Mouse (Mus musculus) bone marrow, adult 2 months (tissue): ENCODE data around the gene Ifit3b. TPM values are rescaled to one million over a fixed set of nuclear protein-coding genes. Genes with fewer than 3 reads are reported as not detected.

Experiments used
- H3K27ac ChIP-seq: fragments of 200-500 bp; 2 replicates; pipeline ENCODE4 v1.5.1; 2012; ENCODE audit warnings: low read depth, mild to moderate bottlenecking, control low read depth, inconsistent platforms, low read length; ENCODE audit not compliant: control insufficient read depth, poor library complexity, insufficient read depth
- H3K4me1 ChIP-seq: fragments of 200-500 bp; 2 replicates; pipeline ENCODE4 v1.6.1; 2011; ENCODE audit warnings: low read length; ENCODE audit not compliant: control insufficient read depth, insufficient read depth
- H3K4me3 ChIP-seq: fragments of 200-500 bp; replicated peaks from 2 replicates; pipeline ENCODE3; 2011; ENCODE audit warnings: mild to moderate bottlenecking, low read depth, low read length, control low read depth; ENCODE audit not compliant: control insufficient read depth
- CTCF ChIP-seq: fragments of 200-500 bp; IDR thresholded peaks from 2 replicates; pipeline ENCODE4 v1.5.1; 2011; ENCODE audit warnings: low read length, control low read depth; ENCODE audit not compliant: control insufficient read depth, insufficient read depth
- POLR2A ChIP-seq: fragments of 200-500 bp; IDR thresholded peaks from 2 replicates; pipeline ENCODE4 v1.6.1; 2011; ENCODE audit warnings: low read depth, mild to moderate bottlenecking, control low read depth, low read length, borderline replicate concordance; ENCODE audit not compliant: control insufficient read depth
- WGBS: fragments of 180-500 bp; shearing (Covaris S2); methylation state at CpG from one replicate; pipeline ENCODE4 v1.1.7; 2018; 5-methylcytosine and 5-hydroxymethylcytosine counted together
- polyA plus RNA-seq: library from polyadenylated mRNA; stranded (reverse); fragments of >200 nt; gene quantifications from 2 replicates; pipeline ENCODE4 v1.2.4, GENCODE M21; 2011; ENCODE audit warnings: low replicate concordance; ENCODE audit not compliant: missing spikeins, insufficient read depth, insufficient read length

Gene Ifit3b
- polyA plus RNA-seq, 1 experiment, result 4.4 TPM

DNA sequence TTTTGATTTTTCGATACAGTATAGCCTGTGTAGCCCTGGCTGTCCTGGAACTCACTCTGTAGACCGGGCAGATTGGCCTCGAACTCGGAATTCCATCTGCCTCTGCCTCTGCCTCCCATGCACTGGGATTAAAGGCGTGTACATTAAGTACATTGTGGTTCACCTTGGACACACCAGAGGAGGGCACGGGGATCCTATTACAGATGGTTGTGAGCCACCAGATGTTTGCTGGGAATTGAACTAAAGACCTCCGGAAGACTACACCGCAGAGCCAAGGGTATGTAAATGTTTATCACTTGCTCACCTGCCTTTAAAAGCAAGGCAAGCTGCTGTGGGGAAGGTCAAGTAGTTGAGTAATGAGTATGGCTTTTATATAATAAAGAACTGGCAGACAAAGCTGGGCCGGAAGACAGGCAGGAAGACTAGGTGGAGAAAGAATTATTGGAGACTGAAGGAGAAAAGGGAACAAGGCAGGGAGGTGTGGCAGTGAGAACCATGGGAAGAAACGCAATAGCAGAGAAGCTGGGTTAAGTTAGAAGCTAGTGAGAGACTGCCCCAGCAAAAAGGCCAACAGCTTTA is 47.5 kb downstream of the Ifit3b start:
- Histone ChIP-seq H3K4me3 (no peak overlapping the region), H3K4me1 (peaks cover 1% of the 10 kb centered on the region), H3K27ac (no peak overlapping the region)
- TF ChIP-seq POLR2A, result no peak
- TF ChIP-seq CTCF, result no peak
- 83% methylated on average over 10 of the region's 10 CpGs for WGBS

DNA sequence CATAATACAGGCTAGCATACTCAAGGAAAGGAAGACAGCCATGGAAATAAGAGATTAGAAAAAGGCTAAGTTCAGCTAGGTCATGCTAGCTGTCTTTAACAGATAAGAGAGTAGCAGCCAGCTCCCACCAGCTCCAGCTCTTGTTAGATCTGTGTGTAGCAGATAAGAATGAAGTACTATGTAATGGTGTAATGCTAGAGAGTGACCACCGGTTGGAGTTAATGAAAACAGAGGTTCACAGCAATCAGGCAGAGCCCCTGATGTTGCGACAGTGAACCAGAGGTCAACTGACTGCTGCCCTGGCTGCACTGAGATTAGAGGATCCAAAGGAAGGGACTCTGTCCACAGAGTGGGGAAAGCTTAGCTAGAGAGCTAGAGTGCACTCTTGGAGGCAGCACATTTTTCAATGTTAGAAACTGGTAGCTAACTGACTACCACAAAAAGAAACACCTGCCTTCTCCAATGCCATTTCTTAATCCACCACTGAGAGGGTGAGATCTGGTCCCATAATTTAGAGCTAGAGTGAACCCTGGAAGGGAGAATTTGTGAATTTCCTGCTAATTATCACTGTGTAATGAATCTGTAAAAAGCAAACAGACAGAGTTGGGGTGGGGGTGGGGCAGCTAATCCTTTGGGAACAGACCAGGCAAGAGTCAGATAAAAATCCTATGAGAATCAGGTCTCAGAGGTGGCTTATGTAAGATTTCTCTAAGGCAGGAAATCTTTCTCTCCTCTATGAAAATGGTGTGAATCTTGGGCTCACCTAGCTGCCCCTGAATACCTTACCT is 48.9 kb downstream of the Ifit3b start:
- 0 out of 2 replicates have a peak, but pooled peaks have one; percentile 5 for TF ChIP-seq CTCF
- TF ChIP-seq POLR2A, result no peak
- peak overlapping the region; percentile 87 for H3K27ac ChIP-seq
- 20% methylated on average over 2 of the region's 2 CpGs for WGBS
- no peak overlapping the region for H3K4me3 ChIP-seq
- H3K4me1 ChIP-seq, result peaks cover 1% of the 10 kb centered on the region

DNA sequence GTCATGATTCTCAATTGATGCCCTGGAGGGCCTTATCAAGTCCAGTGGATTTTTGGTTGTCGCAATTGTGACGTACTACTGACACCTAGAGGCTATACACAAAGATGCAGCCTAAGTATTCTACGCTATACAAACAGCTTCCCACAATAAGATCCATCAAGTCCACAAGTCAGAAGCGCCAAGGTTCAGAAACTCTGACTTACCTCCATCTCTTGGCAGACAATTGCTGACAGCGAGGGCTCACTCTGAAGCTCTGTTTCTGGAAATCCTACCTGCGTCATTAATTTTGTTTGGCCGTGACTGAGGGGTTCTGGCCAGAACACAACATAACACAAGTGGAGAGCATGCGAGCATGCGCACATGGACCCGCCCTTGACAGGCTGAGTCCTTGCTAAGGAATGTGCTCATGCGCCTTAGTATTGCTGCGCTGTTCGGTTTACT is 54.3 kb downstream of the Ifit3b start:
- no peaks in the 10 kb centered on the region; the same call in 1 of the 2 replicates for H3K4me1 ChIP-seq
- no peak overlapping the region for H3K27ac ChIP-seq
- 11% methylated on average over 13 of the region's 13 CpGs for WGBS
- H3K4me3 ChIP-seq, result no peak overlapping the region
- TF ChIP-seq POLR2A, result no peak
- TF ChIP-seq CTCF, result peak; percentile 33; the same call in 1 of the 2 replicates

DNA sequence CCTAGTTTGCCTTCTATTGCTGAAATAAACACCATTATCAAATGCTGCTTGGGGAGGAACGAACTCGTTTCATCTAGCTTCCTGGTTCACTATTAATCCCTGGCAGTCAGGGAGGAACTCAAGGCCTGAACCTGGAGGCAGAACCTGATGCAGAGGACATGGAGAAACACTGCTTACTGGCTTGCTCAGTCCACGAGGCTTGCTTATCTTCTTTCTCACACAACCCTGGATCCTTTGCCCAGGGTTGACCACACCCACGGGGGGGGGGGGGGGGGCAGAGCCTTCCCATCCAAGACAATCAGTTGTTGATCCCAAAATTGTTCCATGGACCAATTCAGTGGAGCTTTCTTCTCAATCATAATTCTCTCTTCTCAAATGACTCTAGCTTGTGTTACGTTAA is 55.0 kb downstream of the Ifit3b start:
- no peak overlapping the region for H3K27ac ChIP-seq
- 26% methylated on average over 5 of the region's 5 CpGs for WGBS
- no peak overlapping the region for H3K4me3 ChIP-seq
- TF ChIP-seq CTCF, result no peak
- TF ChIP-seq POLR2A, result no peak
- no peaks in the 10 kb centered on the region; the same call in 1 of the 2 replicates for H3K4me1 ChIP-seq

Other genes starting within 250 kb of the Ifit3b start
- gene Ch25h, start 132.8 kb upstream of the Ifit3b start, polyA plus RNA-seq, result not detected in 2 replicates
- gene Lipa, start 80.5 kb upstream of the Ifit3b start, polyA plus RNA-seq, result 4.8 and 14.6 TPM in 2 replicates
- 3.7 and 3.8 TPM in 2 replicates for gene Ifit2, start 57.3 kb upstream of the Ifit3b start, polyA plus RNA-seq
- 10.9 and 11.4 TPM in 2 replicates for gene Ifit3, start 24.4 kb upstream of the Ifit3b start, polyA plus RNA-seq
- 0.47 and 0.77 TPM in 2 replicates for gene Ifit1bl1, start 6.0 kb upstream of the Ifit3b start, polyA plus RNA-seq
- gene Ifit1bl2, start 32.8 kb downstream of the Ifit3b start, polyA plus RNA-seq, result 0.47 and 1.7 TPM in 2 replicates
- 10.6 and 11.2 TPM in 2 replicates for gene Ifit1, start 32.9 kb downstream of the Ifit3b start, polyA plus RNA-seq
- gene Slc16a12, start 139.3 kb downstream of the Ifit3b start, polyA plus RNA-seq, result not detected in 2 replicates